Mouse (Mus musculus): Measurements from ENCODE around the gene Dnm3.

DNA sequence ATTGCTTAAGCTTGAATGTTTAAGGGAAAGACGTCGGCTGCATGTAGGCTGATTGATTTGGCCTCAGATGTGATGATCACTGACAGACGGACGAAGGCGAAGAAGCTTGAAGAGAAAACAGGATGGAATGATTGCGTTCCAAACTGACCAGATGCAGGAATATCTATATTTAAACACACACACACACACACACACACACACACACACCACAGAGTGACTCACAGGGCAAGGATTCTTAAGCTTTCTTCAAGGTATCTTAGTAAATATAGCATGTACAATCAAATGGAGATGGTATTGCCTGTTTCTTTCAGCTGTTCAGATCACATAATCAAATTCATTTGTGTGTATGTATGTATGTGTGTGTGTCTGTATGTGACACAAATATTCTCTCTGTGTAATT lies 425.1 kb downstream of the Dnm3 start:
- TF ChIP-seq POLR2A (IDR thresholded peaks at IDR 0.05; ENCODE audit: low read depth, low read length), result no peak
- TF ChIP-seq CTCF (conservative IDR thresholded peaks at IDR 0.05; ENCODE audit: insufficient read depth, insufficient read length, low read depth, low read length), result no peak

Data from kidney, adult 2 months (tissue).